29 mouse cellular contexts compared by ENCODE assay signal in genomic region chr9:111491280-111491679, GRCm38 (mm10). TPM values are rescaled to one million over a fixed set of nuclear protein-coding genes. Genes with fewer than 3 reads are reported as not detected.
DNase-seq lines count a peak whose midpoint lies in the region; ATAC-seq and TF ChIP-seq lines count a peak whose summit lies in the region.
"Had no signal": no experiment of that assay in that cellular context is flagged by ENCODE, and none has a peak within 500 bp of the region (broad histone marks: within the 10 kb centered on the region; RNA-seq: fewer than 3 reads in every experiment).

No protein-coding gene starts in this region.

- TF ChIP-seq POLR2A in CH12.LX (IDR thresholded peaks at IDR 0.05; ENCODE audit: low read depth, low read length), result no peak

- WGBS in hindbrain, embryonic 14.5 days, result 59% methylated on average over 4 of the region's 4 CpGs

- H3K79me2 ChIP-seq in CH12.LX (replicated peaks; ENCODE audit: control insufficient read depth, extremely low read depth, insufficient read depth, poor library complexity, severe bottlenecking), result no peaks in the 10 kb centered on the region

- peak; percentile 31 for DNase-seq in kidney, adult 18-20 months
- no peak for DNase-seq in kidney, postnatal 10 days
- no peak for DNase-seq in CH12.LX (ENCODE audit: extremely low read depth)
- no peak for DNase-seq in G1E (ENCODE audit: low spot score)
- peak; percentile 20 for DNase-seq in kidney, postnatal 14 days
- DNase-seq in right cerebral cortex, postnatal 36 days (ENCODE audit: low spot score in 2 of 2), result no peak
- DNase-seq in hindbrain, embryonic 14.5 days (ENCODE audit: low spot score), result no peak
- DNase-seq: adrenal gland, postnatal 25 days; B cell, adult 2 months; cerebellum, adult 8-10 months; cerebellum, postnatal 36 days; embryo, embryonic 11 days; gastrocnemius, adult 2 months; heart, postnatal 4 days; liver; liver, postnatal 0 days; right cerebral cortex, postnatal 14 days; spleen, adult 18-20 months had no signal

- H3K36me3 ChIP-seq in CH12.LX (replicated peaks in 1 of 2; ENCODE audit: control insufficient read depth in 1 of 2, insufficient read depth in 1 of 2, low read length in 1 of 2) (no peaks in the 10 kb centered on the region), G1E (replicated peaks) (no peaks in the 10 kb centered on the region)
- H3K36me3 ChIP-seq in hindbrain, embryonic 14.5 days (replicated peaks; ENCODE audit: control insufficient read depth, insufficient read depth), result no peaks in the 10 kb centered on the region
- H3K36me3 ChIP-seq: embryonic facial prominence, embryonic 13.5 days; forebrain, embryonic 12.5 days; heart, embryonic 10.5 days; limb, embryonic 10.5 days had no signal

- dilution Hi-C loops in CH12.LX (cut with MboI; ENCODE audit: extremely low pct_ligation_motif_present, extremely low pct_unique_long_range_greater_than_20kb, low sequenced_read_pairs), result no loop called here

- no peaks in the 10 kb centered on the region for H3K9me3 ChIP-seq in CH12.LX (replicated peaks; ENCODE audit: low read length)
- peaks cover 46% of the 10 kb centered on the region for H3K9me3 ChIP-seq in G1E (replicated peaks)
- H3K9me3 ChIP-seq in hindbrain, embryonic 14.5 days (ENCODE audit: control insufficient read depth, low read length), result no peaks in the 10 kb centered on the region
- H3K9me3 ChIP-seq: embryonic facial prominence, embryonic 13.5 days; forebrain, embryonic 12.5 days; heart, embryonic 10.5 days; limb, embryonic 10.5 days had no signal

- in situ Hi-C loops in CH12.LX (cut with MboI; ENCODE audit: low pct_ligation_motif_present, low pct_unique_long_range_greater_than_20kb, low sequenced_read_pairs), result loop anchor here (25.0 kb wide), 1 partner anchor 1946 kb away; no protein-coding TSS in a partner anchor

- peaks cover 51% of the 10 kb centered on the region for H3K27me3 ChIP-seq in CH12.LX (replicated peaks)
- no peaks in the 10 kb centered on the region for H3K27me3 ChIP-seq in G1E (ENCODE audit: insufficient read depth, low read length)
- no peaks in the 10 kb centered on the region for H3K27me3 ChIP-seq in hindbrain, embryonic 14.5 days (ENCODE audit: control insufficient read depth, insufficient read depth, low read length)

- TF ChIP-seq EP300 in CH12.LX (IDR thresholded peaks at IDR 0.05; ENCODE audit: low read length), result no peak

- H3K4me2 ChIP-seq in CH12.LX (ENCODE audit: insufficient read depth, low read depth, poor library complexity, severe bottlenecking), result no peak overlapping the region
- H3K4me2 ChIP-seq in hindbrain, embryonic 14.5 days (replicated peaks), result no peak overlapping the region
- H3K4me2 ChIP-seq: embryonic facial prominence, embryonic 13.5 days; forebrain, embryonic 12.5 days had no signal

- no peak for ATAC-seq in G1E (ENCODE audit: extremely low read depth, insufficient number of reproducible peaks, low FRiP score, poor library complexity, severe bottlenecking)
- ATAC-seq in hindbrain, embryonic 14.5 days (ENCODE audit: low FRiP score), result no peak
- ATAC-seq: hindbrain, embryonic 16.5 days; liver, postnatal 0 days; lung, postnatal 0 days had no signal

- H3K9ac ChIP-seq in CH12.LX (ENCODE audit: insufficient read depth, low read depth), result no peak overlapping the region
- no peak overlapping the region for H3K9ac ChIP-seq in hindbrain, embryonic 14.5 days
- H3K9ac ChIP-seq: embryonic facial prominence, embryonic 13.5 days; forebrain, embryonic 12.5 days; liver, postnatal 0 days had no signal

- no peak for TF ChIP-seq RAD21 in CH12.LX (IDR thresholded peaks at IDR 0.05; ENCODE audit: low read depth, low read length)

- peaks cover 0 to 2% of the 10 kb centered on the region in 2 experiments; a peak in 1 of 4 replicates for H3K4me1 ChIP-seq in CH12.LX (ENCODE audit: control insufficient read depth in 1 of 2, insufficient read depth in 2 of 2)
- no peaks in the 10 kb centered on the region for H3K4me1 ChIP-seq in G1E (ENCODE audit: insufficient read depth, low read depth, low read length)
- no peaks in the 10 kb centered on the region for H3K4me1 ChIP-seq in hindbrain, embryonic 14.5 days (replicated peaks; ENCODE audit: control insufficient read depth, insufficient read depth, low read length)

- TF ChIP-seq CTCF in CH12.LX (conservative IDR thresholded peaks at IDR 0.05 in 1 of 2, IDR thresholded peaks at IDR 0.05 in 1 of 2; ENCODE audit: low read depth in 2 of 2, low read length in 2 of 2) (no peak), G1E (IDR thresholded peaks at IDR 0.05; ENCODE audit: low read depth, low read length) (no peak)

- H3K4me3 ChIP-seq in CH12.LX (replicated peaks in 1 of 3; ENCODE audit: low read depth in 2 of 3, low read length in 2 of 3, poor library complexity in 1 of 3) (no peak overlapping the region), G1E (ENCODE audit: low read depth, low read length) (peak overlapping the region; percentile 8; the same call in 1 of the 2 replicates)
- no peak overlapping the region for H3K4me3 ChIP-seq in hindbrain, embryonic 14.5 days (replicated peaks; ENCODE audit: low read length)
- H3K4me3 ChIP-seq: embryonic facial prominence, embryonic 13.5 days; erythroblast, embryonic 14.5 days; forebrain, embryonic 12.5 days; gastrocnemius, adult 2 months; heart, embryonic 10.5 days; left cerebral cortex, adult 2 months; limb, embryonic 10.5 days had no signal

- H3K27ac ChIP-seq in CH12.LX (ENCODE audit: insufficient read depth, low read depth), result no peak overlapping the region
- no peak overlapping the region for H3K27ac ChIP-seq in hindbrain, embryonic 14.5 days
- H3K27ac ChIP-seq: embryonic facial prominence, embryonic 13.5 days; forebrain, embryonic 12.5 days; gastrocnemius, adult 2 months; heart, embryonic 10.5 days; left cerebral cortex, adult 2 months; limb, embryonic 10.5 days; macrophage had no signal

TF ChIP-seq in CH12.LX, 34 proteins besides CTCF, POLR2A, EP300 and RAD21:
- no peak for TF ChIP-seq KAT2A (IDR thresholded peaks at IDR 0.05; ENCODE audit: insufficient replicate concordance, low read length)
- TF ChIP-seq BHLHE40 (IDR thresholded peaks at IDR 0.05; ENCODE audit: low read depth, low read length), result peak; percentile 19; the same call in 1 of the 2 replicates
- no peak for TF ChIP-seq MAX (IDR thresholded peaks at IDR 0.05; ENCODE audit: low read length)

RNA-seq across cellular contexts. Expression of gene Dclk3, which starts 52.4 kb away (rescaled TPM):
- total RNA-seq in CH12.LX (2012; rRNA removed) (0.59 and 1.1 TPM in 2 replicates), CH12.LX (2014; rRNA removed) (0.12 and 0.17 TPM in 2 replicates), G1E (2014; fragmentation: Nextera tagmentation) (not detected in 2 replicates), G1E (2017) (0.05 TPM in 1 of 2 replicates, not detected in the other)
- polyA plus RNA-seq in CH12.LX (2012; ENCODE audit: insufficient read length, low read depth) (0.26 and 0.33 TPM in 2 replicates), G1E (2012) (not detected in 2 replicates)
- polyA plus RNA-seq in hindbrain, embryonic 14.5 days (2014; fragmentation: Nextera tagmentation; extraction: Ambion mirVana), result 6.2 and 7.1 TPM in 2 replicates
- total RNA-seq: monocyte, adult 5-6 weeks; neutrophil, adult 5-6 weeks had no signal
- polyA plus RNA-seq: erythroblast, embryonic 14.5 days; macrophage had no signal

Comparison
In these comparisons a context has a peak if more than half of its experiments do, and no peak if none do; other contexts are left out.
1. DNase-seq: peak in kidney, adult 18-20 months (single experiment) and kidney, postnatal 14 days (single experiment); none in kidney, postnatal 10 days (single experiment), CH12.LX (single experiment), G1E (single experiment), right cerebral cortex, postnatal 36 days (0 of 2) and hindbrain, embryonic 14.5 days (single experiment).